Mouse (Mus musculus) forebrain, postnatal 0 days (tissue): Measurements from ENCODE around the gene Uhrf1. TPM values are rescaled to one million over a fixed set of nuclear protein-coding genes. Genes with fewer than 3 reads are reported as not detected.
A peak's percentile ranks its signal among the peaks of the same experiment; 100 is the strongest.
"Not testable (repeated sequence)": the region's sequence is repeated elsewhere in the genome, so short reads cannot be mapped to it uniquely, and the experiment has no call there.

Source experiments
- ATAC-seq: fragments of 200-750 bp; cut with Nextera tagmentation; 2 replicates; pipeline ENCODE4 v1.8.0; 2017; ENCODE audit warnings: mild to moderate bottlenecking, moderate library complexity
- DNase-seq: peaks from one replicate; pipeline ENCODE4 v3.0.0-alpha.2; 2015
- H3K27ac ChIP-seq: fragments of 300-500 bp; sonication (generic); 2 replicates; pipeline ENCODE4 v1.5.1; 2014; ENCODE audit warnings: low read depth, mild to moderate bottlenecking, antibody characterized with exemption, low read length, moderate library complexity, mixed read lengths
- H3K27me3 ChIP-seq: fragments of 300-500 bp; sonication (generic); 2 replicates; pipeline ENCODE4 v1.6.1; 2014; ENCODE audit warnings: mild to moderate bottlenecking, low read length, mixed read lengths; ENCODE audit not compliant: insufficient read depth
- H3K36me3 ChIP-seq: fragments of 300-500 bp; sonication (generic); 2 replicates; pipeline ENCODE4 v1.6.1; 2014; ENCODE audit warnings: mild to moderate bottlenecking, moderate library complexity; ENCODE audit not compliant: insufficient read depth
- H3K4me1 ChIP-seq: fragments of 300-500 bp; sonication (generic); 2 replicates; pipeline ENCODE4 v1.6.1; 2014; ENCODE audit warnings: antibody characterized with exemption; ENCODE audit not compliant: insufficient read depth
- H3K4me2 ChIP-seq: fragments of 300-500 bp; sonication (generic); 2 replicates; pipeline ENCODE4 v1.6.1; 2014; ENCODE audit warnings: low read depth, mild to moderate bottlenecking, moderate library complexity
- H3K4me3 ChIP-seq: fragments of 300-500 bp; sonication (generic); 2 replicates; pipeline ENCODE4 v1.5.1; 2014; ENCODE audit warnings: low read depth, low read length, mixed read lengths
- H3K9ac ChIP-seq: fragments of 300-500 bp; sonication (generic); 2 replicates; pipeline ENCODE4 v1.6.1; 2014; ENCODE audit warnings: mild to moderate bottlenecking
- H3K9me3 ChIP-seq: fragments of 300-500 bp; sonication (generic); 2 replicates; pipeline ENCODE4 v1.6.1; 2016; ENCODE audit warnings: low read length
- CTCF ChIP-seq: sonication (generic); IDR thresholded peaks from 2 replicates; pipeline ENCODE4 v1.5.1; 2016; ENCODE audit warnings: antibody characterized with exemption, control low read depth, low read depth
- WGBS: fragments of 180-500 bp; shearing (Covaris S2); extraction: QIAGEN DNeasy Blood & Tissue Kit; methylation state at CpG from one replicate; pipeline ENCODE4 v1.1.7; 2014; 5-methylcytosine and 5-hydroxymethylcytosine counted together
- polyA plus RNA-seq: library from polyadenylated mRNA; unstranded; fragments of >200 nt; fragmentation: Nextera tagmentation; extraction: Ambion mirVana; gene quantifications from 2 replicates; pipeline ENCODE4 v1.2.1, GENCODE M21; 2015
- total RNA-seq: library from RNA; depleted of rRNA; stranded (reverse); fragments of >200 nt; gene quantifications from 2 replicates; pipeline ENCODE4 v1.2.3, GENCODE M21; 2014; rRNA removed

Uhrf1 gene
- total RNA-seq: 7.4 and 11.6 TPM in 2 replicates
- 8.9 and 9.9 TPM in 2 replicates for polyA plus RNA-seq

GRCm38 (mm10) chr17:56303160-56303846 lies at the start of gene Uhrf1:
TSS of gene Uhrf1 (plus strand) at chr17:56303321.
- H3K27me3 ChIP-seq: no peaks in the 10 kb centered on the region
- H3K4me3 ChIP-seq: peak within 1 kb of the TSS; percentile 56
- DNase-seq: peak; percentile 45
- no peak for TF ChIP-seq CTCF
- no peaks in the 10 kb centered on the region for H3K36me3 ChIP-seq
- peak; percentile 30 for ATAC-seq
- H3K4me1 ChIP-seq: peaks cover 7% of the 10 kb centered on the region; the same call in 1 of the 2 replicates
- H3K4me2 ChIP-seq: peak within 1 kb of the TSS; percentile 68
- peak within 1 kb of the TSS; percentile 29 for H3K9ac ChIP-seq
- H3K9me3 ChIP-seq: no peaks in the 10 kb centered on the region
- no peak within 1 kb of the TSS for H3K27ac ChIP-seq
- under 1% methylated on average over 43 of the region's 43 CpGs for WGBS

- TF ChIP-seq CTCF: no peak
- H3K36me3 ChIP-seq: peaks cover 16% of the 10 kb centered on the region
- no peak for ATAC-seq
- no peaks in the 10 kb centered on the region for H3K9me3 ChIP-seq
- no peak for DNase-seq
- 74% methylated on average over 4 of the region's 4 CpGs for WGBS
- H3K4me1 ChIP-seq: peaks cover 20% of the 10 kb centered on the region
- peak overlapping the region; percentile 76 for H3K27ac ChIP-seq
- H3K27me3 ChIP-seq: no peaks in the 10 kb centered on the region
- H3K4me2 ChIP-seq: no peak overlapping the region
- peak overlapping the region; percentile 22; the same call in 1 of the 2 replicates for H3K9ac ChIP-seq
- no peak overlapping the region for H3K4me3 ChIP-seq
Measured at GRCm38 (mm10) chr17:56254695-56255094, 48.4 kb upstream of the Uhrf1 start.

- no peak for TF ChIP-seq CTCF
- Histone ChIP-seq H3K4me3 (no peak overlapping the region; the same call in 1 of the 2 replicates), H3K4me1 (peaks cover 22% of the 10 kb centered on the region), H3K4me2 (peak overlapping the region; percentile 42), H3K27me3 (no peaks in the 10 kb centered on the region), H3K27ac (peak overlapping the region; percentile 76), H3K36me3 (peaks cover 24% of the 10 kb centered on the region), H3K9me3 (no peaks in the 10 kb centered on the region), H3K9ac (peak overlapping the region; percentile 22)
- DNase-seq: peak; percentile 77
- ATAC-seq: peak; percentile 16
- 16% methylated on average over 9 of the region's 9 CpGs for WGBS
Measured at GRCm38 (mm10) chr17:56255429-56255828, 47.7 kb upstream of the Uhrf1 start.

- under 1% methylated on average over 32 of the region's 32 CpGs for WGBS
- peak overlapping the region; percentile 53 for H3K4me2 ChIP-seq
- ATAC-seq: peak; percentile 92
- peak overlapping the region; percentile 86 for H3K27ac ChIP-seq
- H3K9ac ChIP-seq: peak overlapping the region; percentile 53
- DNase-seq: peak; percentile 99
- peak; percentile 95 for TF ChIP-seq CTCF
- H3K27me3 ChIP-seq: no peaks in the 10 kb centered on the region
- H3K4me3 ChIP-seq: peak overlapping the region; percentile 50
- no peaks in the 10 kb centered on the region for H3K9me3 ChIP-seq
- H3K36me3 ChIP-seq: peaks cover 28% of the 10 kb centered on the region
- H3K4me1 ChIP-seq: peaks cover 22% of the 10 kb centered on the region
Measured at GRCm38 (mm10) chr17:56255863-56256238, 47.3 kb upstream of the Uhrf1 start.

GRCm38 (mm10) chr17:56256239-56256881 lies 46.8 kb upstream of the Uhrf1 start, which contains the start of gene Fem1a:
TSS of gene Fem1a (plus strand) at chr17:56256810.
- H3K27me3 ChIP-seq: no peaks in the 10 kb centered on the region
- H3K27ac ChIP-seq: peak within 1 kb of the TSS; percentile 86
- H3K9ac ChIP-seq: peak within 1 kb of the TSS; percentile 72
- H3K4me2 ChIP-seq: peak within 1 kb of the TSS; percentile 91
- no peaks in the 10 kb centered on the region for H3K9me3 ChIP-seq
- TF ChIP-seq CTCF: no peak
- H3K4me3 ChIP-seq: peak within 1 kb of the TSS; percentile 50
- DNase-seq (peak; percentile 97), ATAC-seq (peak; percentile 89)
- H3K36me3 ChIP-seq: peaks cover 33% of the 10 kb centered on the region
- peaks cover 20% of the 10 kb centered on the region; the same call in 1 of the 2 replicates for H3K4me1 ChIP-seq
- WGBS: 0% methylated on average over 28 of the region's 28 CpGs

- WGBS: 23% methylated on average over 26 of the region's 58 CpGs
- Histone ChIP-seq H3K27me3 (no peaks in the 10 kb centered on the region), H3K4me3 (peak overlapping the region; percentile 50), H3K4me2 (peak overlapping the region; percentile 91), H3K9me3 (no peaks in the 10 kb centered on the region), H3K27ac (peak overlapping the region; percentile 82), H3K9ac (peak overlapping the region; percentile 72), H3K36me3 (peaks cover 42% of the 10 kb centered on the region), H3K4me1 (peaks cover 20% of the 10 kb centered on the region; the same call in 1 of the 2 replicates)
- ATAC-seq (no peak), DNase-seq (no peak)
- TF ChIP-seq CTCF: no peak
Measured at GRCm38 (mm10) chr17:56257181-56257894, 45.8 kb upstream of the Uhrf1 start.

- ATAC-seq, H3K27me3 ChIP-seq, H3K9ac ChIP-seq, H3K9me3 ChIP-seq, H3K27ac ChIP-seq, DNase-seq, H3K4me3 ChIP-seq: not testable (repeated sequence)
- Histone ChIP-seq H3K4me1 (peaks cover 20% of the 10 kb centered on the region; the same call in 1 of the 2 replicates), H3K36me3 (peaks cover 51% of the 10 kb centered on the region), H3K4me2 (0 out of 2 replicates have a peak overlapping the region, but pooled peaks have one; percentile 91)
- 96% methylated on average over 19 of the region's 19 CpGs for WGBS
Measured at GRCm38 (mm10) chr17:56258269-56258668, 44.9 kb upstream of the Uhrf1 start.

- Histone ChIP-seq H3K36me3 (peaks cover 51% of the 10 kb centered on the region), H3K4me1 (peaks cover 20% of the 10 kb centered on the region; the same call in 1 of the 2 replicates)
- H3K4me2 ChIP-seq, H3K4me3 ChIP-seq, H3K27me3 ChIP-seq, H3K9ac ChIP-seq, H3K27ac ChIP-seq, DNase-seq, H3K9me3 ChIP-seq, ATAC-seq: not testable (repeated sequence)
- 73% methylated on average over 2 of the region's 2 CpGs for WGBS
Measured at GRCm38 (mm10) chr17:56258812-56259211, 44.3 kb upstream of the Uhrf1 start.
